Mouse (Mus musculus) forebrain, embryonic 12.5 days (tissue): ENCODE data around the gene Gm12886. TPM values are rescaled to one million over a fixed set of nuclear protein-coding genes. Genes with fewer than 3 reads are reported as not detected.

ENCODE experiments used
- ATAC-seq: fragments of 200-750 bp; cut with Nextera tagmentation; 2 replicates; pipeline ENCODE4 v1.8.0; 2017; ENCODE audit warnings: moderate TSS enrichment; ENCODE audit not compliant: low FRiP score
- H3K27ac ChIP-seq: fragments of 300-500 bp; sonication (generic); 2 replicates; pipeline ENCODE4 v1.5.1; 2016; ENCODE audit warnings: mild to moderate bottlenecking
- H3K27me3 ChIP-seq: fragments of 300-500 bp; sonication (generic); 2 replicates; pipeline ENCODE4 v1.6.1; 2016; ENCODE audit warnings: mild to moderate bottlenecking
- H3K36me3 ChIP-seq: fragments of 300-500 bp; sonication (generic); replicated peaks from 2 replicates; pipeline ENCODE4 v1.6.1; 2016; ENCODE audit warnings: mild to moderate bottlenecking
- H3K4me1 ChIP-seq: fragments of 300-500 bp; sonication (generic); 2 replicates; pipeline ENCODE4 v1.6.1; 2016
- H3K4me2 ChIP-seq: fragments of 300-500 bp; sonication (generic); 2 replicates; pipeline ENCODE4 v1.6.1; 2016; ENCODE audit warnings: mild to moderate bottlenecking, moderate library complexity
- H3K4me3 ChIP-seq: fragments of 300-500 bp; sonication (generic); replicated peaks from 2 replicates; pipeline ENCODE4 v1.5.1; 2016; ENCODE audit warnings: mild to moderate bottlenecking
- H3K9ac ChIP-seq: fragments of 300-500 bp; sonication (generic); 2 replicates; pipeline ENCODE4 v1.6.1; 2016; ENCODE audit warnings: mild to moderate bottlenecking
- H3K9me3 ChIP-seq: fragments of 300-500 bp; sonication (generic); 2 replicates; pipeline ENCODE4 v1.6.1; 2016
- WGBS: fragments of 180-500 bp; shearing (Covaris S2); methylation state at CpG from one replicate; pipeline ENCODE4 v1.1.7; 2016; 5-methylcytosine and 5-hydroxymethylcytosine counted together
- polyA plus RNA-seq: library from polyadenylated mRNA; unstranded; fragments of >200 nt; fragmentation: Nextera tagmentation; extraction: Ambion mirVana; gene quantifications from 2 replicates; pipeline ENCODE4 v1.2.1, GENCODE M21; 2016

The Gm12886 gene
- not detected in 2 replicates for polyA plus RNA-seq

GRCm38 (mm10) chr4:121422999-121423398 is at the start of gene Gm12886:
Gm12886 (minus strand) TSS chr4:121423099.
- Histone ChIP-seq H3K27me3 (no peaks in the 10 kb centered on the region), H3K9ac (no peak within 1 kb of the TSS), H3K27ac (no peak within 1 kb of the TSS), H3K4me3 (no peak within 1 kb of the TSS), H3K4me2 (no peak within 1 kb of the TSS), H3K4me1 (no peaks in the 10 kb centered on the region), H3K36me3 (no peaks in the 10 kb centered on the region), H3K9me3 (peaks cover 62% of the 10 kb centered on the region)
- 65% methylated on average over 3 of the region's 3 CpGs for WGBS
- ATAC-seq: no peak

Other genes with a start within 250 kb of the Gm12886 start
- gene Rlf, start 208.0 kb downstream of the Gm12886 start, polyA plus RNA-seq: 34.2 and 34.5 TPM in 2 replicates
- not detected in 2 replicates for gene Gm12888, start 98.2 kb downstream of the Gm12886 start, polyA plus RNA-seq
- not detected in 2 replicates for gene Gm12887, start 199.0 kb upstream of the Gm12886 start, polyA plus RNA-seq